Mouse (Mus musculus) limb, embryonic 14.5 days (tissue): ENCODE measurements at regions not wholly inside any gene's neighbourhood (a gene's known extent, or its start where the extent isn't known, plus 50 kb on each side); places are given as distances from the start of the nearest gene placed in this dataset.

Source experiments
- ATAC-seq: fragments of 200-750 bp; cut with Nextera tagmentation; 2 replicates; pipeline ENCODE4 v1.8.0; 2017; ENCODE audit warnings: low read depth, moderate number of reproducible peaks, moderate TSS enrichment; ENCODE audit not compliant: low FRiP score
- DNase-seq: peaks from one replicate; pipeline ENCODE4 v3.0.0-alpha.2; 2015; ENCODE audit warnings: low spot score
- H3K27ac ChIP-seq: fragments of 300-500 bp; sonication (generic); replicated peaks from 2 replicates; pipeline ENCODE4 v1.5.1; 2014; ENCODE audit warnings: low read depth, mild to moderate bottlenecking, low read length, moderate library complexity, mixed read lengths
- H3K27me3 ChIP-seq: fragments of 300-500 bp; sonication (generic); 2 replicates; pipeline ENCODE4 v1.6.1; 2014; ENCODE audit warnings: low read length, mixed read lengths; ENCODE audit not compliant: control insufficient read depth, insufficient read depth
- H3K36me3 ChIP-seq: fragments of 300-500 bp; sonication (generic); 2 replicates; pipeline ENCODE4 v1.6.1; 2014; ENCODE audit warnings: mild to moderate bottlenecking, low read length, moderate library complexity, mixed read lengths; ENCODE audit not compliant: control insufficient read depth, insufficient read depth
- H3K4me1 ChIP-seq: fragments of 300-500 bp; sonication (generic); 2 replicates; pipeline ENCODE4 v1.6.1; 2014; ENCODE audit warnings: antibody characterized with exemption, low read length, mixed read lengths; ENCODE audit not compliant: control insufficient read depth, insufficient read depth
- H3K4me2 ChIP-seq: fragments of 300-500 bp; sonication (generic); replicated peaks from 2 replicates; pipeline ENCODE4 v1.6.1; 2014; ENCODE audit warnings: low read depth, mild to moderate bottlenecking, low read length, moderate library complexity; ENCODE audit not compliant: severe bottlenecking
- H3K4me3 ChIP-seq: fragments of 300-500 bp; sonication (generic); replicated peaks from 2 replicates; pipeline ENCODE4 v1.5.1; 2014; ENCODE audit warnings: low read length
- H3K9ac ChIP-seq: fragments of 300-500 bp; sonication (generic); 2 replicates; pipeline ENCODE4 v1.6.1; 2014; ENCODE audit warnings: mild to moderate bottlenecking, low read depth, low read length, moderate library complexity; ENCODE audit not compliant: severe bottlenecking
- H3K9me3 ChIP-seq: fragments of 300-500 bp; sonication (generic); 2 replicates; pipeline ENCODE4 v1.6.1; 2016; ENCODE audit warnings: low read length; ENCODE audit not compliant: control insufficient read depth
- POLR2A ChIP-seq: fragments of 200-500 bp; IDR thresholded peaks from 2 replicates; pipeline ENCODE4 v1.8.0; 2012; ENCODE audit warnings: inconsistent platforms, mild to moderate bottlenecking, moderate library complexity, borderline replicate concordance; ENCODE audit not compliant: insufficient read depth, insufficient read length; ENCODE audit errors: extremely low read depth
- WGBS: fragments of 180-500 bp; shearing (Covaris S2); extraction: QIAGEN DNeasy Blood & Tissue Kit; methylation state at CpG from one replicate; pipeline ENCODE4 v1.1.7; 2014; 5-methylcytosine and 5-hydroxymethylcytosine counted together

- H3K36me3 ChIP-seq, result no peaks in the 10 kb centered on the region
- H3K9ac ChIP-seq, result no peak overlapping the region
- no peak overlapping the region for H3K4me2 ChIP-seq
- no peak for ATAC-seq
- no peak for TF ChIP-seq POLR2A
- H3K27me3 ChIP-seq, result no peaks in the 10 kb centered on the region
- H3K4me3 ChIP-seq, result no peak overlapping the region
- H3K9me3 ChIP-seq, result no peaks in the 10 kb centered on the region
- DNase-seq, result no peak
- no peaks in the 10 kb centered on the region for H3K4me1 ChIP-seq
- H3K27ac ChIP-seq, result no peak overlapping the region
These were observed 52.4 kb upstream of the Mfge8 start for GRCm38 (mm10) chr7:79201246-79201645.

- ATAC-seq, result no peak
- no peak overlapping the region for H3K4me2 ChIP-seq
- WGBS, result 53% methylated on average over 7 of the region's 7 CpGs
- no peak overlapping the region for H3K9ac ChIP-seq
- TF ChIP-seq POLR2A, result no peak
- H3K27ac ChIP-seq, result no peak overlapping the region
- H3K4me3 ChIP-seq, result no peak overlapping the region
- no peaks in the 10 kb centered on the region for H3K4me1 ChIP-seq
- no peaks in the 10 kb centered on the region for H3K9me3 ChIP-seq
- no peak for DNase-seq
- no peaks in the 10 kb centered on the region for H3K36me3 ChIP-seq
- H3K27me3 ChIP-seq, result no peaks in the 10 kb centered on the region
These were observed 53.5 kb upstream of the Mfge8 start for GRCm38 (mm10) chr7:79202336-79202735.

- no peak for DNase-seq
- 82% methylated on average over 5 of the region's 5 CpGs for WGBS
These were observed 54.6 kb upstream of the Mfge8 start for GRCm38 (mm10) chr7:79203481-79203880.

GRCm38 (mm10) chr7:79207140-79207539 is 58.3 kb upstream of the Mfge8 start:
- no peak overlapping the region for H3K9ac ChIP-seq
- no peak overlapping the region for H3K27ac ChIP-seq
- no peaks in the 10 kb centered on the region for H3K27me3 ChIP-seq
- no peak for ATAC-seq
- no peak overlapping the region for H3K4me2 ChIP-seq
- DNase-seq, result no peak
- 48% methylated on average over 8 of the region's 8 CpGs for WGBS
- H3K4me1 ChIP-seq, result peaks cover 8% of the 10 kb centered on the region; the same call in 1 of the 2 replicates
- H3K4me3 ChIP-seq, result no peak overlapping the region
- H3K36me3 ChIP-seq, result no peaks in the 10 kb centered on the region
- no peaks in the 10 kb centered on the region for H3K9me3 ChIP-seq
- no peak for TF ChIP-seq POLR2A

More at GRCm38 (mm10) chr7:79203481-79203880, 54.6 kb upstream of the Mfge8 start:
- Histone ChIP-seq H3K27ac (no peak overlapping the region), H3K9ac (no peak overlapping the region), H3K36me3 (no peaks in the 10 kb centered on the region), H3K27me3 (no peaks in the 10 kb centered on the region), H3K4me3 (no peak overlapping the region), H3K9me3 (no peaks in the 10 kb centered on the region), H3K4me2 (no peak overlapping the region), H3K4me1 (no peaks in the 10 kb centered on the region)
- no peak for TF ChIP-seq POLR2A
- ATAC-seq, result no peak

- H3K27ac ChIP-seq, result no peak overlapping the region
- no peak for DNase-seq
- H3K4me1 ChIP-seq, result peaks cover 8% of the 10 kb centered on the region; the same call in 1 of the 2 replicates
- H3K27me3 ChIP-seq, result no peaks in the 10 kb centered on the region
- H3K4me2 ChIP-seq, result no peak overlapping the region
- WGBS, result 95% methylated on average over 2 of the region's 2 CpGs
- no peak overlapping the region for H3K4me3 ChIP-seq
- no peak for TF ChIP-seq POLR2A
- no peaks in the 10 kb centered on the region for H3K36me3 ChIP-seq
- no peaks in the 10 kb centered on the region for H3K9me3 ChIP-seq
- H3K9ac ChIP-seq, result no peak overlapping the region
- ATAC-seq, result no peak
These were observed 61.7 kb upstream of the Mfge8 start for GRCm38 (mm10) chr7:79210376-79211215.
